Mouse (Mus musculus) cortical plate, adult 2 months (tissue): ENCODE data around the gene Lonrf3. TPM values are rescaled to one million over a fixed set of nuclear protein-coding genes. Genes with fewer than 3 reads are reported as not detected.

Experiments used
- H3K27ac ChIP-seq: fragments of 200-500 bp; 2 replicates; pipeline ENCODE4 v1.5.1; 2012; ENCODE audit warnings: low read length, control low read depth, inconsistent platforms; ENCODE audit not compliant: insufficient read depth
- H3K4me1 ChIP-seq: fragments of 200-500 bp; 2 replicates; pipeline ENCODE4 v1.6.1; 2011; ENCODE audit warnings: low read length; ENCODE audit not compliant: control insufficient read depth, insufficient read depth
- H3K4me3 ChIP-seq: fragments of 200-500 bp; 2 replicates; pipeline ENCODE4 v1.5.1; 2011; ENCODE audit warnings: mild to moderate bottlenecking, low read length, control low read depth; ENCODE audit not compliant: insufficient read depth
- CTCF ChIP-seq: fragments of 200-500 bp; IDR thresholded peaks from 2 replicates; pipeline ENCODE4 v1.5.1; 2011; ENCODE audit warnings: mild to moderate bottlenecking, control low read depth, low read length; ENCODE audit not compliant: insufficient read depth; ENCODE audit errors: extremely low read depth
- POLR2A ChIP-seq: fragments of 200-500 bp; IDR thresholded peaks from 2 replicates; pipeline ENCODE4 v1.6.1; 2011; ENCODE audit warnings: mild to moderate bottlenecking, low read length, control low read depth; ENCODE audit not compliant: insufficient read depth; ENCODE audit errors: extremely low read depth
- polyA plus RNA-seq: library from polyadenylated mRNA; depleted of rRNA; stranded (reverse); fragments of >200 nt; gene quantifications from 2 replicates; pipeline ENCODE4 v1.2.3, GENCODE M21; 2012; rRNA removed

The Lonrf3 gene
- polyA plus RNA-seq = 4.1 TPM in 2 replicates

GRCm38 (mm10) chrX:36328271-36329039 is at the start of gene Lonrf3:
Lonrf3 (plus strand) TSS chrX:36328353.
- H3K4me1 ChIP-seq = no peaks in the 10 kb centered on the region
- H3K27ac ChIP-seq = 0 out of 2 replicates have a peak within 1 kb of the TSS, but pooled peaks have one; percentile 38
- peak within 1 kb of the TSS; percentile 64 for H3K4me3 ChIP-seq
- TF ChIP-seq CTCF = no peak
- TF ChIP-seq POLR2A = peak; percentile 90

- H3K27ac ChIP-seq = no peak overlapping the region
- H3K4me1 ChIP-seq = no peaks in the 10 kb centered on the region
- TF ChIP-seq CTCF (no peak), POLR2A (no peak)
- no peak overlapping the region for H3K4me3 ChIP-seq
Measured at GRCm38 (mm10) chrX:36278750-36279149, 49.4 kb upstream of the Lonrf3 start.

GRCm38 (mm10) chrX:36311420-36311819 is 16.7 kb upstream of the Lonrf3 start:
- H3K27ac ChIP-seq = no peak overlapping the region
- H3K4me3 ChIP-seq = no peak overlapping the region
- H3K4me1 ChIP-seq = no peaks in the 10 kb centered on the region
- TF ChIP-seq CTCF (no peak), POLR2A (no peak)

DNA sequence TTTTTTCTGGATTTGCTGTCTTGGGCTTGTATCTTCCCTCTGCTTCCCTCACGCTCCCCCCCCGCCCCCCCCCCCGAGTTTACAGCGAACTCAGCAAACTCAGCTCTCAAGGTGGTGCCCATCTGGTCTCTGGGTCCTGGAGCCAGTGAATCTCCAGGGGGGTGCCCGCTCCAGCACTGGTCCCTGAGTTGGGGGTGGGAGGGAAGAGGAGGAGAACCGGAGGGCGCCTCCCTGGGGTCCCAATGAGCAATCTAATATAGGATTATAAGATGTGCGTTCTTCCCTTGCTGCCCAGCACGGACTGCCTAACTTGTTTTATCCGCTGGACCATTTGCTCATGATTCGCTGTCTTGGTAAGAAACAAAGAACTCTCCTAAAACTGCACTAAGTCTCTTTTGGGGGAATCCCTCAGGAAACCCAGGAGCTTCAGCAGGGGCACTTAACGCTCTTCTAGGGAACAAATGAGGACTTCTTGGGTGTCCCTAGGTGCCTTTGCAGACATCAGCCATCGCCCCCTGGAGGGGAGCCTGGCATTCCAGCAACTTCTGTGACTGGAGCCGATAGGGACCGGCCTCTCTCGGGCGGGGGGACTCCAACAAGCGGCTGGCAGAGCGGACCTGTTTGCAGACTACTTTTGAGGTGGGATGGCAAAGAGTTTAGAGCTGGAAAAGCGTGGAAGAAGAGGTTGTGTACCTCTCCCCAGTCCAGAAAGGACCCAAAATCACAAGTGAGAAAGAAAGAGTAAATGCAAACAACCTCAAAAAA is 480 bp upstream of the Lonrf3 start:
- no peaks in the 10 kb centered on the region for H3K4me1 ChIP-seq
- no peak for TF ChIP-seq POLR2A
- no peak for TF ChIP-seq CTCF
- peak overlapping the region; percentile 64; the same call in 1 of the 2 replicates for H3K4me3 ChIP-seq
- H3K27ac ChIP-seq = no peak overlapping the region

DNA sequence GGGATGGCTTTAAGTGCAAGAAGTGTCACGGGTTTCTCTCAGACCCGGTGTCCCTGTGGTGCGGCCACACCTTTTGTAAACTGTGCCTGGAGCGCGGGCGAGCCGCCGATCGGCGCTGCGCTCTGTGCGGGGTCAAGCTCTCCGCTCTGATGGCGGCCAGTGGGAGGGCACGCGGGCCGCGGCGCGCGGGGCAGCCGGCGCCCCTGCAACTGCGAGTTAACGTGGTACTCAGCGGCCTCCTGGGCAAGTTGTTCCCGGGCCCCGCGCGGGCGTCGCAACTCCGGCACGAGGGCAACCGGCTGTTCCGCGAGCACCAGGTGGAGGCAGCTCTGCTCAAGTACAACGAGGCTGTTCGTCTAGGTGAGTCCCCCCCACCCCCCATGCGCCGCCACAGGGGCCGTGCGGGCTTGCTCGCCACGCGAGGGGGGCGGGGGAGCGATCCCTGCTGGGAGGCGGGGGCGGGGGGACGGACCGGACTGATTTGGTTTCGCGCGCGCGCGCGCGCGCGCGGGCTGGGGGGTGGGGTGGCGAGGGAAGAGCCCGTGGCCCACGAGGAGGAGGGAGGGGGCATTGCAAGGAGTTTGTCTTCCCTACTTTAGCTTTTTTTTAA is 992 bp downstream of the Lonrf3 start:
- Histone ChIP-seq H3K27ac (no peak overlapping the region), H3K4me1 (no peaks in the 10 kb centered on the region), H3K4me3 (peak overlapping the region; percentile 64)
- TF ChIP-seq CTCF (no peak), POLR2A (no peak)

GRCm38 (mm10) chrX:36329849-36330411 is 1.8 kb downstream of the Lonrf3 start:
- Histone ChIP-seq H3K4me1 (no peaks in the 10 kb centered on the region), H3K4me3 (peak overlapping the region; percentile 64), H3K27ac (no peak overlapping the region)
- TF ChIP-seq POLR2A (no peak), CTCF (no peak)

- TF ChIP-seq CTCF = no peak
Measured at GRCm38 (mm10) chrX:36352446-36352845, 24.3 kb downstream of the Lonrf3 start.

DNA sequence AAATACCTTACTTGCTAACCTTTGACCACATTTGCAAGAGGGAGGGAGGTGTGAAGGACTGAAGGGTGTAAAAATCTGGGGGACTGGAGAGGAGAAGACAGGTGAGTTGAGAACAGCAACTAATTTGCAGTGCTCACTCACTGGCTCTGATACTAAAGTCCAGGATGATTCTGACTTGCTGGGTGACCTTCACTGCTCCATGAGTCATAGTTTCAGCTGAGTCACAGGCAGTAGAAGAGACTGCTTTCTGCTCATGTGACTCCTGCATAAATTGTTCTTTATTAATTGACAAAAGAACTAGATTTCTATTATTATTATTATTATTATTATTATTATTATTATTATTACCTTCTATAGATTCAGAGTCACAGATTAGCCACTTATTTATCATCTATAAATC is 57.2 kb downstream of the Lonrf3 start:
- H3K4me3 ChIP-seq = no peak overlapping the region
- no peak overlapping the region for H3K27ac ChIP-seq
- H3K4me1 ChIP-seq = no peaks in the 10 kb centered on the region
- TF ChIP-seq POLR2A (no peak), CTCF (no peak)

More at GRCm38 (mm10) chrX:36352446-36352845, 24.3 kb downstream of the Lonrf3 start:
- Histone ChIP-seq H3K4me1 (no peaks in the 10 kb centered on the region), H3K4me3 (no peak overlapping the region), H3K27ac (no peak overlapping the region)

DNA sequence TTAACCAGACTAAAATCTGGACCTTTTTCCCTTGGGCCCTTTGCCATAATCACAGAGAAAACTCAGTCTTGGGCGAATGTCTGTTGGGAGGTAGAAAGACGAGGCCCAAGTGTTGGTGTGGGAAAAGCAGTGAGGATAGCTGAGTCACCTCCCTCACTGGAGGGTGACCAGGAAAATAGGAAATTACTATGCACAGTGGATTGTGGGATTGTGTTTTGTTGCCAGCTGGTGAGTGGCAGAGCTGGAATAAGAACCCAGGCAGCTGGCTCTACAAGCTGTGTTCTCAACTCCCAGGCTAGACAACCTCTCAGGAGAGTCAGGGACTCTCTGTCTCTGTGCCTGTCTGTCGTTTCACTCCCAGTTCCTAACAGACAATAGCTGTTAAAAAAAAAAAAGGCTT is 61.8 kb downstream of the Lonrf3 start:
- Histone ChIP-seq H3K27ac (no peak overlapping the region), H3K4me1 (no peaks in the 10 kb centered on the region; the same call in 1 of the 2 replicates), H3K4me3 (no peak overlapping the region)
- no peak for TF ChIP-seq POLR2A
- TF ChIP-seq CTCF = no peak
